Mouse (Mus musculus): ENCODE data around the gene Ms4a4d. TPM values are rescaled to one million over a fixed set of nuclear protein-coding genes. Genes with fewer than 3 reads are reported as not detected.
"Not testable (repeated sequence)": the region's sequence is repeated elsewhere in the genome, so short reads cannot be mapped to it uniquely, and the experiment has no call there.

Ms4a4d gene
- total RNA-seq, 2 experiments from 2014 or later, result 1.2 to 1.7 TPM

- DNase-seq (ENCODE audit: low spot score in 2 of 2), result not testable (repeated sequence)
Measured at GRCm38 (mm10) chr19:11559560-11559959, 23.0 kb downstream of the Ms4a4d start.

DNA sequence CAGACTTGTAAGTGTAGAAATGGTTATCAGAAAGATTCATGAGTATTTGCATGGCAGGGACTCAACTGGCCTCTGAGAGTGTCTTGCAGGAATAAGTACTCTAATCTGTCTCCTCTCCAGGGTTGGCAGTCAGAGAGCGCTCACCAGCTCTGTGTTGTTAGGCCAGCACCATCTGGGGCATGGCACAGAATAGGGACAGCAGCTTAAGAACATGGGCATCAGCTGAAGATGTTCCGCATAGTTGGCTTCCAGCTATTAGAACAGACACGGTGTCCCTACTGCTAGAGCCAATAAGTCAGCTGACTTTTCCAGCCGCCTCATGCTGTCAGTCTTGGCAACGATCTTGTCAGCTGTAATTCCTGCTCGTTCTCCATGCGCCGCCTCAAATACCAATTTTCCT lies 38.4 kb downstream of the Ms4a4d start:
- no peak for DNase-seq (ENCODE audit: low spot score in 2 of 2)

DNA sequence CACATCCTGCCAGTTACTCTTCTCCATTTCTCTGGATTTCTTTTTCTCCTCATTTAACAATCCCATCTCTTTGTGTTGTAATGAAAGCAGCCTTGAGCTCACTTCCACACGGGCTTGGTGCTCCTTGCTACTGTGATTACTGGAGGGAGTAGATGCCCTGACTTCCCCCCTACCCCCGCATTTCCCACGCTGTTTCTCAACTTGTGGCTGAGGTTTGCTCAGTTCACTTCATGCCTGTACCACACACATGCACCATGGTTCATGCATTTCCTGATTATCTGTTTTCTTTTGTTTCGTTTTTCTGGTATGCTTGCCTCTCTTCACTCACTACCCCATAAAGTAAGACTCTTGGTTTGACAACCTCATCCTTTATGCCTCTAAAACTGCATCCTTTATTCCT lies 52.6 kb downstream of the Ms4a4d start:
- DNase-seq (ENCODE audit: low spot score in 2 of 2), result no peak

GRCm38 (mm10) chr19:11589891-11590449 lies 53.4 kb downstream of the Ms4a4d start:
- no peak for DNase-seq (ENCODE audit: low spot score in 2 of 2)

GRCm38 (mm10) chr19:11601349-11601748 lies 64.7 kb downstream of the Ms4a4d start:
- no peak for DNase-seq (ENCODE audit: low spot score in 2 of 2)

GRCm38 (mm10) chr19:11602026-11602425 lies 65.4 kb downstream of the Ms4a4d start:
- DNase-seq (ENCODE audit: low spot score in 2 of 2), result no peak

DNA sequence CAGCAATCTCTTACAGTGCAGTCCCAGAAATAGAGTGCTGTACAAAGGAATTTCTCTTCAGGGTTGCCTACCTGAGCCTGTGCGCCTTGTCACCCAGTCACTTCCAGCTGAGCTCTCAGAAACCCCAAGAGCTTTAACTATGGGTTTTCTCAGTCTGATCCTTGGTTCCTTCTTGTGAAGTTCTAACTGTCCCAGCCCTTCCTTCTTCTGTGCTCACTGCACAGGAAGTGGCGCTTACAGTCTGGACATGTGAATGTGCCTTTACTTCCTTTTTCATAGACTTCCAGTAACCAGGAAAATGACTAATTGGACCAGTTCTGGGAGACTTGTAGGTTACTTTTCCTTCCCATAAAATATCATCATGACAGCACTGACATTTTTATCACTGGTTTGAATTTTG lies 68.0 kb downstream of the Ms4a4d start, which contains the start of gene Ms4a6d:
Gene Ms4a6d (minus strand): TSS at position 247 of the 400 bp plus-strand sequence.
- no peak for DNase-seq (ENCODE audit: low spot score in 2 of 2)

Other genes starting within 250 kb of the Ms4a4d start
- under 1 TPM; 0.22 to 0.26 TPM for gene Ms4a14, start 222.3 kb upstream of the Ms4a4d start, total RNA-seq (2021)
- gene Ms4a7, start 200.7 kb upstream of the Ms4a4d start, total RNA-seq (2021), result 1 to 10 TPM; 2.4 to 3.7 TPM
- gene Ms4a4a, start 161.3 kb upstream of the Ms4a4d start, total RNA-seq (2021), result 1 to 10 TPM; 5.9 to 8.5 TPM
- not detected for gene Ms4a4c, start 132.0 kb upstream of the Ms4a4d start, total RNA-seq (2021)
- gene Ms4a4b, start 93.2 kb upstream of the Ms4a4d start, total RNA-seq (2021), result under 1 TPM; 0.47 to 0.56 TPM
- 10 to 100 TPM in 1 of 2 experiments, 1 to 10 TPM in 1; 6.9 to 10.3 TPM for gene Ms4a6c, start 67.4 kb upstream of the Ms4a4d start, total RNA-seq (2021)
- gene Gm8369, start 50.9 kb upstream of the Ms4a4d start, total RNA-seq (2021), result under 1 TPM in 1 of 2 experiments, not detected in 1; 0.29 TPM
- 1 to 10 TPM; 6.2 to 7.1 TPM for gene Ms4a6b, start 20.3 kb upstream of the Ms4a4d start, total RNA-seq (2021)
- 1 to 10 TPM; 4.1 to 4.5 TPM for gene Ms4a6d, start 68.0 kb downstream of the Ms4a4d start, total RNA-seq (2021)
- 1 to 10 TPM; 1.0 to 1.8 TPM for gene Ms4a2, start 86.9 kb downstream of the Ms4a4d start, total RNA-seq (2021)
- gene Ms4a3, start 104.0 kb downstream of the Ms4a4d start, total RNA-seq (2021), result not detected
- gene Oosp2, start 123.8 kb downstream of the Ms4a4d start, total RNA-seq (2021), result not detected
- gene Oosp1, start 154.3 kb downstream of the Ms4a4d start, total RNA-seq (2021), result not detected
- not detected for gene Oosp3, start 160.3 kb downstream of the Ms4a4d start, total RNA-seq (2021)
- gene Gif, start 210.8 kb downstream of the Ms4a4d start, total RNA-seq (2021), result not detected
- gene Mrpl16, start 233.6 kb downstream of the Ms4a4d start, total RNA-seq (2021), result 10 to 100 TPM; 40.0 to 40.7 TPM

Data from gastrocnemius, postnatal 4 days (tissue).